Comparison of ENCODE assay signal across 21 mouse cellular contexts in the genomic region with DNA sequence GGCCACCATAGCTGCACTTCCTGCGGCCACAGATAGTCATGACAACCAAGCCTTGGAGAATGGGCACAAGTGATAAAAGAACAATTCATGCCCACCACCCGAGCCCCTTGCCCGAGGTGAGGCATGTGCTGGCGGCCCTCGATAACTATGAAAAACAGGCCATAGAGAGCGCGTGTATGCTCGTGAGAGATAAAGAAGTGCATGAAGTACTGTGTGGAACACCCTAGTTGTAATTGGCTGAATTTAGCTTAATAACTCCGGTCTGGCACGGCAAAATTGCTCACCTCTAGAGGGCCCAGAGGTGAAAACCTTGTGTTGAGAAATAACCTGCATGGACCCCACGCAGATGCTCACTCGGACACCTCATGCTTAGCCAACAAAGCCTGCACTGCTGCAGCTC.
A peak's percentile ranks its signal among the peaks of the same experiment; 100 is the strongest.
DNase-seq lines count a peak whose midpoint lies in the region; ATAC-seq and TF ChIP-seq lines count a peak whose summit lies in the region.
"Had no signal": no experiment of that assay in that cellular context is flagged by ENCODE, and none has a peak within 500 bp of the region (broad histone marks: within the 10 kb centered on the region; RNA-seq: fewer than 3 reads in every experiment).

No protein-coding gene starts in this region.

- 79% methylated on average over 12 of the region's 12 CpGs for WGBS in lung, embryonic 14.5 days
- WGBS in lung, adult 2 months = 90% methylated on average over 12 of the region's 12 CpGs
- WGBS in liver, embryonic 16.5 days (ENCODE audit: insufficient replicate concordance) = 29% methylated on average over 12 of the region's 12 CpGs
- 89% methylated on average over 12 of the region's 12 CpGs for WGBS in midbrain, embryonic 15.5 days

- no peaks in the 10 kb centered on the region for H3K36me3 ChIP-seq in lung, embryonic 14.5 days (ENCODE audit: insufficient read depth)
- H3K36me3 ChIP-seq in erythroblast, embryonic 14.5 days (ENCODE audit: control insufficient read depth) = peaks cover 49% of the 10 kb centered on the region
- H3K36me3 ChIP-seq in liver, embryonic 16.5 days (ENCODE audit: control insufficient read depth, insufficient read depth) = peaks cover 3% of the 10 kb centered on the region
- no peaks in the 10 kb centered on the region for H3K36me3 ChIP-seq in midbrain, embryonic 15.5 days (replicated peaks)
- H3K36me3 ChIP-seq: limb, embryonic 13.5 days; midbrain, embryonic 13.5 days had no signal

- H3K27ac ChIP-seq in lung, embryonic 14.5 days (ENCODE audit: low read depth) = no peak overlapping the region
- H3K27ac ChIP-seq in liver, embryonic 16.5 days (ENCODE audit: low read length) = peak overlapping the region; percentile 96
- H3K27ac ChIP-seq in midbrain, embryonic 15.5 days = no peak overlapping the region
- H3K27ac ChIP-seq: layer of hippocampus, adult 2 months; limb, embryonic 13.5 days; midbrain, embryonic 13.5 days had no signal

- no peaks in the 10 kb centered on the region for H3K27me3 ChIP-seq in lung, embryonic 14.5 days (ENCODE audit: insufficient read depth, low read length)
- H3K27me3 ChIP-seq in erythroblast, embryonic 14.5 days (ENCODE audit: control insufficient read depth) = no peaks in the 10 kb centered on the region
- H3K27me3 ChIP-seq in liver, embryonic 16.5 days (ENCODE audit: control insufficient read depth, insufficient read depth, low read depth, low read length) = no peaks in the 10 kb centered on the region
- no peaks in the 10 kb centered on the region for H3K27me3 ChIP-seq in midbrain, embryonic 15.5 days (replicated peaks)
- H3K27me3 ChIP-seq: limb, embryonic 13.5 days; midbrain, embryonic 13.5 days had no signal

- TF ChIP-seq POLR2A in lung, adult 2 months (IDR thresholded peaks at IDR 0.05; ENCODE audit: borderline replicate concordance, extremely low read depth, low read depth, low read length) = no peak

- ATAC-seq in lung, embryonic 14.5 days (ENCODE audit: insufficient read depth) = no peak; the same call in 1 of the 2 replicates
- ATAC-seq in liver, embryonic 16.5 days (ENCODE audit: low read depth) = peak; percentile 87
- no peak for ATAC-seq in midbrain, embryonic 15.5 days (replicated peaks)
- ATAC-seq: forebrain, embryonic 16.5 days; hindbrain, embryonic 16.5 days; midbrain, embryonic 13.5 days had no signal

- H3K4me3 ChIP-seq in lung, embryonic 14.5 days (ENCODE audit: low read depth, low read length) = peak overlapping the region; percentile 11; the same call in 1 of the 2 replicates
- H3K4me3 ChIP-seq in lung, adult 2 months (replicated peaks; ENCODE audit: extremely low read depth, low read depth, low read length) = no peak overlapping the region
- peak overlapping the region; percentile 82 for H3K4me3 ChIP-seq in erythroblast, embryonic 14.5 days (replicated peaks)
- peak overlapping the region; percentile 66 for H3K4me3 ChIP-seq in liver, embryonic 16.5 days (ENCODE audit: low read depth, low read length)
- H3K4me3 ChIP-seq in midbrain, embryonic 15.5 days = no peak overlapping the region
- H3K4me3 ChIP-seq: layer of hippocampus, adult 2 months; limb, embryonic 13.5 days; midbrain, embryonic 13.5 days had no signal

- H3K9me3 ChIP-seq in lung, embryonic 14.5 days (ENCODE audit: low read depth, low read length) = no peaks in the 10 kb centered on the region
- no peaks in the 10 kb centered on the region for H3K9me3 ChIP-seq in erythroblast, embryonic 14.5 days (ENCODE audit: control insufficient read depth, low read length)
- no peaks in the 10 kb centered on the region for H3K9me3 ChIP-seq in liver, embryonic 16.5 days (replicated peaks; ENCODE audit: control insufficient read depth, low read length)
- no peaks in the 10 kb centered on the region for H3K9me3 ChIP-seq in midbrain, embryonic 15.5 days
- H3K9me3 ChIP-seq: limb, embryonic 13.5 days; midbrain, embryonic 13.5 days had no signal

- H3K9ac ChIP-seq in lung, embryonic 14.5 days = no peak overlapping the region
- H3K9ac ChIP-seq in liver, embryonic 16.5 days (ENCODE audit: low read depth, low read length) = peak overlapping the region; percentile 78
- H3K9ac ChIP-seq in midbrain, embryonic 15.5 days = no peak overlapping the region
- H3K9ac ChIP-seq: limb, embryonic 13.5 days; midbrain, embryonic 13.5 days had no signal

- H3K4me1 ChIP-seq in lung, embryonic 14.5 days (ENCODE audit: insufficient read depth) = no peaks in the 10 kb centered on the region
- H3K4me1 ChIP-seq in lung, adult 2 months (ENCODE audit: control insufficient read depth, insufficient read depth, low read length) = no peaks in the 10 kb centered on the region; the same call in 1 of the 2 replicates
- H3K4me1 ChIP-seq in erythroblast, embryonic 14.5 days (ENCODE audit: control insufficient read depth) = peaks cover 83% of the 10 kb centered on the region
- H3K4me1 ChIP-seq in liver, embryonic 16.5 days (ENCODE audit: control insufficient read depth, low read depth, low read length) = peaks cover 43% of the 10 kb centered on the region
- H3K4me1 ChIP-seq in midbrain, embryonic 15.5 days = peaks cover 6% of the 10 kb centered on the region; the same call in 1 of the 2 replicates

- no peak for TF ChIP-seq CTCF in lung, embryonic 14.5 days (IDR thresholded peaks at IDR 0.05; ENCODE audit: low read depth)
- no peak for TF ChIP-seq CTCF in lung, adult 2 months (IDR thresholded peaks at IDR 0.05; ENCODE audit: insufficient read depth, low read length)

- no peak for DNase-seq in lung, embryonic 14.5 days
- no peak for DNase-seq in lung, adult 2 months
- DNase-seq in spleen, postnatal 4 days (ENCODE audit: low spot score in 2 of 2) = peak; percentile 73 to 82
- DNase-seq in adrenal gland, adult (ENCODE audit: inconsistent age in 2 of 2, low spot score in 1 of 2) = no peak
- no peak for DNase-seq in kidney, postnatal 10 days
- DNase-seq: adrenal gland, adult 8-10 months; cerebellum, adult 9-11 months; embryo, embryonic 11 days; gastrocnemius, postnatal 14 days; heart, postnatal 36 days; kidney, adult 9 months; lung, postnatal 36 days had no signal

- H3K4me2 ChIP-seq in lung, embryonic 14.5 days = no peak overlapping the region
- H3K4me2 ChIP-seq in liver, embryonic 16.5 days (ENCODE audit: low read depth, low read length) = peak overlapping the region; percentile 45
- H3K4me2 ChIP-seq in midbrain, embryonic 15.5 days = no peak overlapping the region
- H3K4me2 ChIP-seq: heart, embryonic 11.5 days; limb, embryonic 13.5 days; midbrain, embryonic 13.5 days had no signal

Comparison
In these comparisons a context has a peak if more than half of its experiments do, and no peak if none do; other contexts are left out.
1. H3K4me3 ChIP-seq: peak in lung, embryonic 14.5 days (single experiment), erythroblast, embryonic 14.5 days (single experiment) and liver, embryonic 16.5 days (single experiment); none in lung, adult 2 months (single experiment) and midbrain, embryonic 15.5 days (single experiment).
2. DNase-seq: peak in spleen, postnatal 4 days (2 of 2); none in lung, embryonic 14.5 days (single experiment), lung, adult 2 months (single experiment), adrenal gland, adult (0 of 2) and kidney, postnatal 10 days (single experiment).